Mouse (Mus musculus): ENCODE data around the gene Ebf4. TPM values are rescaled to one million over a fixed set of nuclear protein-coding genes. Genes with fewer than 3 reads are reported as not detected.
"Not testable (repeated sequence)": the region's sequence is repeated elsewhere in the genome, so short reads cannot be mapped to it uniquely, and the experiment has no call there.

Ebf4 gene
- total RNA-seq, 2 experiments from 2014 or later: 3.4 to 3.7 TPM

- peak; percentile 60 to 77 for DNase-seq
Measured at GRCm38 (mm10) chr2:130295331-130296133, 563 bp downstream of the Ebf4 start.

- no peak for DNase-seq
Measured at GRCm38 (mm10) chr2:130296134-130296745, 1.3 kb downstream of the Ebf4 start.

- no peak for DNase-seq
Measured at GRCm38 (mm10) chr2:130297580-130297979, 2.6 kb downstream of the Ebf4 start.

- no peak for DNase-seq
Measured at GRCm38 (mm10) chr2:130303014-130303413, 8.0 kb downstream of the Ebf4 start.

GRCm38 (mm10) chr2:130327057-130327456 lies 32.1 kb downstream of the Ebf4 start:
- no peak for DNase-seq

GRCm38 (mm10) chr2:130329502-130329901 lies 34.5 kb downstream of the Ebf4 start:
- no peak for DNase-seq

- no peak for DNase-seq
Measured at GRCm38 (mm10) chr2:130335112-130335511, 40.1 kb downstream of the Ebf4 start.

GRCm38 (mm10) chr2:130340464-130341219 lies 45.7 kb downstream of the Ebf4 start:
- no peak for DNase-seq

- DNase-seq: no peak
Measured at GRCm38 (mm10) chr2:130341220-130341580, 46.2 kb downstream of the Ebf4 start.

- no peak for DNase-seq
Measured at GRCm38 (mm10) chr2:130350376-130350775, 55.4 kb downstream of the Ebf4 start.

GRCm38 (mm10) chr2:130351758-130352339 lies 56.9 kb downstream of the Ebf4 start:
- DNase-seq: no peak

- no peak for DNase-seq
Measured at GRCm38 (mm10) chr2:130353411-130353810, 58.4 kb downstream of the Ebf4 start.

- DNase-seq: no peak
Measured at GRCm38 (mm10) chr2:130353889-130354288, 58.9 kb downstream of the Ebf4 start.

- no peak for DNase-seq
Measured at GRCm38 (mm10) chr2:130357551-130357950, 62.6 kb downstream of the Ebf4 start.

GRCm38 (mm10) chr2:130358852-130359251 lies 63.9 kb downstream of the Ebf4 start:
- DNase-seq: no peak

- DNase-seq: peak; percentile 77 to 78
Measured at GRCm38 (mm10) chr2:130362511-130363026, 67.6 kb downstream of the Ebf4 start.

GRCm38 (mm10) chr2:130365211-130366094 lies 70.5 kb downstream of the Ebf4 start:
- DNase-seq: no peak

GRCm38 (mm10) chr2:130367386-130367785 lies 72.4 kb downstream of the Ebf4 start:
- DNase-seq: no peak

- DNase-seq: not testable (repeated sequence)
Measured at GRCm38 (mm10) chr2:130373026-130373425, 78.1 kb downstream of the Ebf4 start.

- no peak for DNase-seq
Measured at GRCm38 (mm10) chr2:130374951-130375350, 80.0 kb downstream of the Ebf4 start.

- DNase-seq: no peak
Measured at GRCm38 (mm10) chr2:130383205-130383604, 88.2 kb downstream of the Ebf4 start.
